Mouse (Mus musculus): ENCODE data around the gene Gm43720. TPM values are rescaled to one million over a fixed set of nuclear protein-coding genes. Genes with fewer than 3 reads are reported as not detected.
A peak's percentile ranks its signal among the peaks of the same experiment; 100 is the strongest.

Gene Gm43720
- 0.04 and 0.09 TPM in 2 replicates for polyA plus RNA-seq (2015; fragmentation: Nextera tagmentation; extraction: Ambion mirVana)

- peak within 1 kb of the TSS; percentile 87 for H3K27ac ChIP-seq (replicated peaks)
- H3K4me1 ChIP-seq: peaks cover 48% of the 10 kb centered on the region
- H3K36me3 ChIP-seq: peaks cover 9% of the 10 kb centered on the region
- no peaks in the 10 kb centered on the region for H3K27me3 ChIP-seq
- WGBS: under 1% methylated on average over 56 of the region's 56 CpGs
- peak; percentile 98 for ATAC-seq (replicated peaks)
- peak within 1 kb of the TSS; percentile 77 for H3K4me2 ChIP-seq (replicated peaks)
- peaks cover 5% of the 10 kb centered on the region; the same call in 1 of the 2 replicates for H3K9me3 ChIP-seq
- H3K9ac ChIP-seq (replicated peaks): peak within 1 kb of the TSS; percentile 95
- H3K4me3 ChIP-seq: peak within 1 kb of the TSS; percentile 83
Measured at GRCm38 (mm10) chr5:138279585-138280424, at the start of gene Gm43720, which contains the start of the genes Gpc2 and Stag3. Gm43720 (minus strand) TSS chr5:138279958. Gpc2 (minus strand) TSS chr5:138280005. Stag3 (plus strand) TSS chr5:138280240.

DNA sequence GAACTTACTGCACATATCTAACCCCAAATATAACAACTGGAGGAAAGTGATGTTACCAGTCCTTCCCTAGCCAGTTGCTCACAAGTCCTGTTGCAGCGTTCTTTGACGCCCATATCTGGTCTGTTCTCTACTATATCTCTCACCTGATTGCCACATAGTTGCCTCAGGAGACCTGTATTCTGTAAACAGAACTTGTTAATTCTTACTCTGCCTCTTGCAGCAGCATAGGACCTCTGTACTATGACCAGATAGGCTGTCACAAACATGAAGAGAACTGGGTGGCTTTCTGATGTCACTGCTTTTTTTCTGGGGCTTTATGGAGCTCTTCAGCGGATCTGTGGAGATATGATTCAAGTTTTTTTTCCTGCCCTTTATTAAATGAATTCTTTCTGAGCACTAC is 33.0 kb upstream of the Gm43720 start:
- no peak overlapping the region for H3K27ac ChIP-seq (replicated peaks)
- no peaks in the 10 kb centered on the region for H3K36me3 ChIP-seq
- H3K27me3 ChIP-seq: no peaks in the 10 kb centered on the region
- no peak overlapping the region for H3K4me3 ChIP-seq
- no peak for ATAC-seq (replicated peaks)
- H3K4me1 ChIP-seq: no peaks in the 10 kb centered on the region
- H3K9me3 ChIP-seq: no peaks in the 10 kb centered on the region
- 95% methylated on average over 3 of the region's 3 CpGs for WGBS
- H3K4me2 ChIP-seq (replicated peaks): no peak overlapping the region
- no peak overlapping the region for H3K9ac ChIP-seq (replicated peaks)

DNA sequence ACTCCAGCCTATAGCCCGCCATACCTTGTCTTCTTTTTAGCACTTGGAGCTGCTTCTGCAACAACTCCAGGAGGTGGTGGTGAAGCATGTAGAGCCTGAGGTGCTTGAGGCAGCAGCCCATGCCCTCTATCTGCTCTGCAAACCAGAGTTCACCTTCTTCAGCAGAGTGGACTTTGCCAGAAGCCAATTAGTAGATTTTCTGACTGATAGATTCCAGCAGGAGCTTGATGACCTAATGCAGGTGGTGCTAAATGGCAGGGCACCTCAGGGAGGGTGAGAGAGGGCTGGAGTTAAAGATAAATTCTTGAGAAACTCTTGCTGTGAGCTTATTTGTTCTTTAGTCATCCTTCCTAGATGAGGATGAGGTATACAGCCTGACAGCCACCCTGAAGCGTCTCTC is 19.9 kb upstream of the Gm43720 start:
- Histone ChIP-seq H3K4me3 (no peak overlapping the region), H3K27ac (replicated peaks) (no peak overlapping the region), H3K4me2 (replicated peaks) (no peak overlapping the region), H3K27me3 (no peaks in the 10 kb centered on the region), H3K9ac (replicated peaks) (no peak overlapping the region), H3K4me1 (no peaks in the 10 kb centered on the region), H3K9me3 (no peaks in the 10 kb centered on the region), H3K36me3 (no peaks in the 10 kb centered on the region)
- no peak for ATAC-seq (replicated peaks)
- 89% methylated on average over 2 of the region's 2 CpGs for WGBS

- no peaks in the 10 kb centered on the region for H3K4me1 ChIP-seq
- no peak overlapping the region for H3K9ac ChIP-seq (replicated peaks)
- no peak for ATAC-seq (replicated peaks)
- no peak overlapping the region for H3K27ac ChIP-seq (replicated peaks)
- H3K9me3 ChIP-seq: no peaks in the 10 kb centered on the region
- H3K36me3 ChIP-seq: no peaks in the 10 kb centered on the region
- no peak overlapping the region for H3K4me3 ChIP-seq
- H3K27me3 ChIP-seq: no peaks in the 10 kb centered on the region
- H3K4me2 ChIP-seq (replicated peaks): no peak overlapping the region
Measured at GRCm38 (mm10) chr5:138294158-138294557, 14.4 kb upstream of the Gm43720 start.

GRCm38 (mm10) chr5:138291638-138292037 is 11.9 kb upstream of the Gm43720 start:
- no peak overlapping the region for H3K27ac ChIP-seq (replicated peaks)
- H3K36me3 ChIP-seq: no peaks in the 10 kb centered on the region
- H3K4me3 ChIP-seq: no peak overlapping the region
- no peaks in the 10 kb centered on the region for H3K9me3 ChIP-seq
- H3K4me1 ChIP-seq: no peaks in the 10 kb centered on the region
- WGBS: 80% methylated on average over 1 of the region's 1 CpGs
- no peak overlapping the region for H3K9ac ChIP-seq (replicated peaks)
- H3K4me2 ChIP-seq (replicated peaks): no peak overlapping the region
- no peak for ATAC-seq (replicated peaks)
- no peaks in the 10 kb centered on the region for H3K27me3 ChIP-seq

- Histone ChIP-seq H3K36me3 (no peaks in the 10 kb centered on the region), H3K4me1 (no peaks in the 10 kb centered on the region), H3K4me3 (no peak overlapping the region), H3K4me2 (replicated peaks) (no peak overlapping the region), H3K9me3 (no peaks in the 10 kb centered on the region), H3K27ac (replicated peaks) (no peak overlapping the region), H3K9ac (replicated peaks) (no peak overlapping the region), H3K27me3 (no peaks in the 10 kb centered on the region)
- no peak for ATAC-seq (replicated peaks)
- 80% methylated on average over 3 of the region's 3 CpGs for WGBS
Measured at GRCm38 (mm10) chr5:138287861-138288260, 8.1 kb upstream of the Gm43720 start.

DNA sequence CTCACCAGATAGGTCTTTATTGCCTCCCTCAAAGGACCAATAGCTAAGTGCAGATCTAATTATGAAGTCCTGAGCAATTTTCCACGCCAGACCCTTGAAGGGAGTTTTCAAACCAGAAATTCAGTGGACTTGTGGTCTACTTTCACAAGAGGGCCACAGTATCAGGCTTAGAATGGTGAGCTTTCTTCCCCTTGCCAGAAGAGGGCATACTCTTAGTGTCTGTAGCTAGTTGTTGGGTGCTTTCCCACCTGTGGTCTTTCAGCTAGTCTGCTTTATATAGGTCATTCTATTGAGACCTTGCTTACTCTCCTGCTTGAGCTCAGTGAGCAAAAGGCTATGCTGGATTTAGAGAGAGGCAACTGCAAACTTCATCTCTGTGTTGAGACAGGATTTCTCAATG is 3.8 kb upstream of the Gm43720 start:
- H3K4me1 ChIP-seq: peaks cover 10% of the 10 kb centered on the region
- no peaks in the 10 kb centered on the region for H3K27me3 ChIP-seq
- H3K27ac ChIP-seq (replicated peaks): no peak overlapping the region
- H3K9ac ChIP-seq (replicated peaks): no peak overlapping the region
- 53% methylated on average over 1 of the region's 1 CpGs for WGBS
- ATAC-seq (replicated peaks): no peak
- H3K36me3 ChIP-seq: no peaks in the 10 kb centered on the region
- H3K4me3 ChIP-seq: no peak overlapping the region
- H3K4me2 ChIP-seq (replicated peaks): no peak overlapping the region
- peaks cover 5% of the 10 kb centered on the region; the same call in 1 of the 2 replicates for H3K9me3 ChIP-seq

DNA sequence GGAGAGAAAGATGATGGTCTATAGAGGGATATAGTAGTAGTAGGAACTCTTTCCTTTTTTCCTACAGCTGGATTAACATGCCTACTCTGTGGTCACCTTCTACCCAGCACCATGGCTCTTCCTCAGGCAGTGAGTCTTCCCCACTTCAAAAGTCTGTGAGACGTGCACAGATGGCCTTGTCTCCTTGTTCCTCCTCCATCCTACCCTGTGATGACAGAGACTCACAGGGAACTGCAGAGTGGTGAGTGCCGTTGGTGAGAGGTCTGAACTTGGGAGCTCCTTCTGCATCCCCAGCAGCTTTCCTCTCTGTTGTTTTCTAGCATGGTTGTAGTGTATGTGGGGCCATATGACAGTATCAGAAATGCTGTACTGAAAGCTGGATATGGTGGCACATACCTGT is 2.0 kb upstream of the Gm43720 start:
- 84% methylated on average over 2 of the region's 2 CpGs for WGBS
- H3K9ac ChIP-seq (replicated peaks): no peak overlapping the region
- H3K27me3 ChIP-seq: no peaks in the 10 kb centered on the region
- no peak overlapping the region for H3K4me3 ChIP-seq
- H3K4me2 ChIP-seq (replicated peaks): no peak overlapping the region
- no peak overlapping the region for H3K27ac ChIP-seq (replicated peaks)
- peaks cover 9% of the 10 kb centered on the region for H3K36me3 ChIP-seq
- ATAC-seq (replicated peaks): no peak
- peaks cover 28% of the 10 kb centered on the region for H3K4me1 ChIP-seq
- H3K9me3 ChIP-seq: peaks cover 5% of the 10 kb centered on the region; the same call in 1 of the 2 replicates

DNA sequence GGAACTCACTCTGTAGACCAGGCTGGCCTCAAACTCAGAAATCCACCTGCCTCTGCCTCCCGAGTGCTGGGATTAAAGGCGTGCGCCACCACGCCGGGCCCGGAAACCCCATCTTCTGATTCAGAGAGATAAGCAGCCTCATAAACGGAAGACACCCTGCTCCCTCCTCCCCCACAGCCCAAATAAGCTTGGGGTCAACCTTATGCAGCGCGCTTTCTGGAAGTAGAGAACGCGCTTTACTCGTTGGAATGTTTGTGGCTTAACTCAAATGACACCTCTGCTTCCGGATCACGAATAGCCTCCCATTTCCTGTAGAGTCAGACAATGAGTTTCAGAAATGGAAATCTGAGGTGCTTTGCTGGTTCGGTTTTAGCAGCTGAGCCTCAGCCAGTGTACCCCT is 1.1 kb upstream of the Gm43720 start:
- 94% methylated on average over 15 of the region's 15 CpGs for WGBS
- no peaks in the 10 kb centered on the region for H3K27me3 ChIP-seq
- H3K27ac ChIP-seq (replicated peaks): no peak overlapping the region
- no peak overlapping the region for H3K4me2 ChIP-seq (replicated peaks)
- H3K4me3 ChIP-seq: no peak overlapping the region
- H3K9me3 ChIP-seq: peaks cover 5% of the 10 kb centered on the region; the same call in 1 of the 2 replicates
- ATAC-seq (replicated peaks): no peak
- peaks cover 37% of the 10 kb centered on the region for H3K4me1 ChIP-seq
- H3K9ac ChIP-seq (replicated peaks): no peak overlapping the region
- H3K36me3 ChIP-seq: peaks cover 9% of the 10 kb centered on the region

GRCm38 (mm10) chr5:138280425-138280768 is 639 bp upstream of the Gm43720 start:
- ATAC-seq (replicated peaks): no peak
- WGBS: 26% methylated on average over 26 of the region's 26 CpGs
- no peaks in the 10 kb centered on the region for H3K27me3 ChIP-seq
- peaks cover 9% of the 10 kb centered on the region for H3K36me3 ChIP-seq
- peaks cover 5% of the 10 kb centered on the region; the same call in 1 of the 2 replicates for H3K9me3 ChIP-seq
- H3K27ac ChIP-seq (replicated peaks): 0 out of 2 replicates have a peak overlapping the region, but pooled peaks have one; percentile 87
- H3K9ac ChIP-seq (replicated peaks): no peak overlapping the region
- peak overlapping the region; percentile 77 for H3K4me2 ChIP-seq (replicated peaks)
- H3K4me3 ChIP-seq: peak overlapping the region; percentile 83
- H3K4me1 ChIP-seq: peaks cover 42% of the 10 kb centered on the region

DNA sequence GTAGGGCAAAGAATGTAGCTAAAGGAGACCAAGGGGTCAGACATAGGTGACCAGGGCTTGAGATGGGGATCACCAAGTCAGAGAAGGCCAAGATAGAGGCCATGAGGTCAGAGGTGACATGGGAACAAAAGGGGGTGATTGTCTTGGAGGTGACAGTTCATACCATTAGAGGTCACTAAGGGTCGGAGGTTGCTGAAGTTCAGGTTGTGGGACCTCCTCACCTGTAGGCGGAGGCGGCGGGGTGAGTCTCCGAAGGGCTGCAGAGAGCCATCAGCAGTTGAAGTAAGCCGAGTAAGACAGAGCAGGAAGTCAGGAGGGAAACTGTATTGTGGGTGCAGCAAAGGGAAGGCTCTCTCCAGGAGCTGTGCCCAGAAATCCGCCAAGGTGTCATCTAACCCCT is 1.8 kb downstream of the Gm43720 start:
- Histone ChIP-seq H3K4me2 (replicated peaks) (peak overlapping the region; percentile 77), H3K27ac (replicated peaks) (no peak overlapping the region), H3K9ac (replicated peaks) (peak overlapping the region; percentile 95; the same call in 1 of the 2 replicates), H3K4me1 (peaks cover 61% of the 10 kb centered on the region), H3K4me3 (peak overlapping the region; percentile 83), H3K36me3 (peaks cover 9% of the 10 kb centered on the region), H3K9me3 (peaks cover 5% of the 10 kb centered on the region; the same call in 1 of the 2 replicates), H3K27me3 (no peaks in the 10 kb centered on the region)
- ATAC-seq (replicated peaks): no peak
- 94% methylated on average over 7 of the region's 7 CpGs for WGBS

DNA sequence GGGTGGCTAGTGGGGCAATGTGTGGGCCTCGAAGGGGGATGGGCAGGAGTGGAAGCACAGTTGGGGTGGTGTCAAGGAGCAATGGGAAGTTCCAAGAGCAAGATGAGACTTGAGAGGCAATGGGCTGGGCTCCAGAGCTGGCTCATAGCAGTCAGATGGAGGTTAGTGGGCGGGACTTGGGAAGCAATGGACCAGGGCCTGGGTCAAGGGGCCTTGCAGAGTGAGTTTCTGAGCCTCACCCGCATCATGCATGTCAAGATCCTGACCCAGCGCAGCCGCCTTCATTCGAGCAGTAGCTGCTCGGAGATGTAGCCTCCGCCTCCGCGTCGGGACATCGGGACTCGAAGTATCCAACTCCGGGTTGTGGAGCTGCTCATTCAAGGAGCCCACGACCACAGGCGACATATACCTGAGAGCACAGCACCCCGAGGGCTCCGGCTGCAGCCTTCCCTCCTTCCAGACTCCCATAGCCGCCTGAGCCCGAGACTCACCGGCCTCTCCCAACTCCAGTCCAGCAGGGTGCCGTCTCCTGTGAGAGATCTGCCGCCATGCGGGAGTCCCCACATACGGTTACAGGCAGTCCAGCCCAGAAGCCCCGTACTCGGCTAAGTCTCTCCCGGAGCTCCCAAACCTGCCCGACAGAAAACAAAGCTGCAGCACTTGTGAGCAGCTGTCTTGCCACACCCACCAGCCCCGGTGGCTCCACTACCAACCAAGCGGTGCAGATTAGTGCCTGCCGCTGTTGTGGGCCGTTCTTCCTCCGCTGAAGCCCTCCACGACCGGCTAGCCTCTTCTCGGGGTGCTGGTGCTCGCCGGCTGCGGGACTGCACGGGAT is 4.3 kb downstream of the Gm43720 start:
- peak overlapping the region; percentile 48 for H3K9ac ChIP-seq (replicated peaks)
- peaks cover 9% of the 10 kb centered on the region for H3K36me3 ChIP-seq
- H3K4me3 ChIP-seq: peak overlapping the region; percentile 40
- H3K4me1 ChIP-seq: peaks cover 66% of the 10 kb centered on the region
- no peak for ATAC-seq (replicated peaks)
- 13% methylated on average over 41 of the region's 41 CpGs for WGBS
- no peak overlapping the region for H3K27ac ChIP-seq (replicated peaks)
- no peaks in the 10 kb centered on the region for H3K27me3 ChIP-seq
- H3K4me2 ChIP-seq (replicated peaks): peak overlapping the region; percentile 65
- no peaks in the 10 kb centered on the region for H3K9me3 ChIP-seq
